In genomic region chr5:66169099-66169485, GRCm38 (mm10) we compare ENCODE assay signal across 18 mouse cellular contexts. TPM values are rescaled to one million over a fixed set of nuclear protein-coding genes. Genes with fewer than 3 reads are reported as not detected.
DNase-seq lines count a peak whose midpoint lies in the region; TF ChIP-seq lines count a peak whose summit lies in the region.
"Had no signal": no experiment of that assay in that cellular context is flagged by ENCODE, and none has a peak within 500 bp of the region (broad histone marks: within the 10 kb centered on the region; RNA-seq: fewer than 3 reads in every experiment).

No protein-coding gene starts in this region.

- no peak overlapping the region for H3K27ac ChIP-seq in testis, adult 2 months (ENCODE audit: control insufficient read depth, insufficient read depth, low read depth, low read length)
- H3K27ac ChIP-seq in layer of hippocampus, adult 2 months, result no peak overlapping the region
- H3K27ac ChIP-seq: embryonic facial prominence, embryonic 13.5 days; forebrain, embryonic 12.5 days; hindbrain, embryonic 10.5 days; hindbrain, embryonic 15.5 days had no signal

- H3K36me3 ChIP-seq in testis, adult 2 months (ENCODE audit: control insufficient read depth, insufficient read depth, low read length), result no peaks in the 10 kb centered on the region
- H3K36me3 ChIP-seq: embryonic facial prominence, embryonic 13.5 days; forebrain, embryonic 12.5 days; G1E; heart, embryonic 12.5 days; hindbrain, embryonic 10.5 days; hindbrain, embryonic 15.5 days had no signal

- H3K4me1 ChIP-seq in testis, adult 2 months (ENCODE audit: control insufficient read depth, insufficient read depth, low read length), result peaks cover 4% of the 10 kb centered on the region; the same call in 1 of the 2 replicates
- H3K4me1 ChIP-seq: hindbrain, embryonic 15.5 days had no signal

- no peak for TF ChIP-seq CTCF in testis, adult 2 months (IDR thresholded peaks at IDR 0.05; ENCODE audit: control insufficient read depth, insufficient read depth, insufficient replicate concordance, low read depth, low read length)
- no peak for TF ChIP-seq CTCF in layer of hippocampus, adult 2 months (conservative IDR thresholded peaks at IDR 0.05)

- no peak for TF ChIP-seq POLR2A in testis, adult 2 months (IDR thresholded peaks at IDR 0.05; ENCODE audit: control insufficient read depth, low read depth, low read length)

- DNase-seq in testis, postnatal 14 days (ENCODE audit: low spot score), result no peak
- peak; percentile 30 for DNase-seq in CD4-positive helper T cell, adult 2 months (ENCODE audit: low read depth, low spot score)
- DNase-seq in brain, adult 2 months (ENCODE audit: low read depth, low spot score), result peak; percentile 59
- peak; percentile 34 for DNase-seq in telencephalon, adult 2 months (ENCODE audit: low read depth, low spot score)
- DNase-seq in spleen, adult 12 weeks (ENCODE audit: low spot score), result no peak
- DNase-seq in cerebellum, adult 9-10 months, result no peak
- no peak for DNase-seq in layer of hippocampus, adult 2 months (ENCODE audit: low spot score in 2 of 2)
- DNase-seq: adrenal gland, postnatal 10 days; cerebellum, adult 18-20 months; gastrocnemius, postnatal 14 days; kidney, adult 2 months had no signal

- H3K27me3 ChIP-seq in testis, adult 2 months (ENCODE audit: control insufficient read depth, insufficient read depth, low read length), result no peaks in the 10 kb centered on the region
- H3K27me3 ChIP-seq: embryonic facial prominence, embryonic 13.5 days; forebrain, embryonic 12.5 days; heart, embryonic 12.5 days; hindbrain, embryonic 15.5 days had no signal

- H3K4me3 ChIP-seq in testis, adult 2 months (ENCODE audit: control insufficient read depth, low read depth, low read length), result peak overlapping the region; percentile 82
- H3K4me3 ChIP-seq in layer of hippocampus, adult 2 months, result no peak overlapping the region
- H3K4me3 ChIP-seq: embryonic facial prominence, embryonic 13.5 days; forebrain, embryonic 12.5 days; heart, embryonic 12.5 days; hindbrain, embryonic 10.5 days; hindbrain, embryonic 15.5 days had no signal

RNA-seq across cellular contexts. Expression of gene Rbm47, which starts 3.8 kb away (rescaled TPM):
- 24.9 and 31.5 TPM in 2 replicates for polyA plus RNA-seq in testis, adult 2 months (2012; rRNA removed)
- 1 to 10 TPM; 1.7 TPM for total RNA-seq in layer of hippocampus, adult 2 months (2021)
- polyA plus RNA-seq: G1E had no signal

Comparison
In these comparisons a context has a peak if more than half of its experiments do, and no peak if none do; other contexts are left out.
1. DNase-seq: peak in CD4-positive helper T cell, adult 2 months (single experiment), brain, adult 2 months (single experiment) and telencephalon, adult 2 months (single experiment); none in testis, postnatal 14 days (single experiment), spleen, adult 12 weeks (single experiment), cerebellum, adult 9-10 months (single experiment) and layer of hippocampus, adult 2 months (0 of 2).